Mouse (Mus musculus) ES-Bruce4 (cell line): ENCODE results near the gene Ak3.

Source experiments
- CTCF ChIP-seq: IDR thresholded peaks from one replicate; pipeline ENCODE4 v1.8.1; 2011; ENCODE audit warnings: low read depth, low read length
- EP300 ChIP-seq: IDR thresholded peaks from 2 replicates; pipeline ENCODE4 v1.6.1; 2011; ENCODE audit warnings: low read depth, low read length; ENCODE audit not compliant: insufficient read depth

DNA sequence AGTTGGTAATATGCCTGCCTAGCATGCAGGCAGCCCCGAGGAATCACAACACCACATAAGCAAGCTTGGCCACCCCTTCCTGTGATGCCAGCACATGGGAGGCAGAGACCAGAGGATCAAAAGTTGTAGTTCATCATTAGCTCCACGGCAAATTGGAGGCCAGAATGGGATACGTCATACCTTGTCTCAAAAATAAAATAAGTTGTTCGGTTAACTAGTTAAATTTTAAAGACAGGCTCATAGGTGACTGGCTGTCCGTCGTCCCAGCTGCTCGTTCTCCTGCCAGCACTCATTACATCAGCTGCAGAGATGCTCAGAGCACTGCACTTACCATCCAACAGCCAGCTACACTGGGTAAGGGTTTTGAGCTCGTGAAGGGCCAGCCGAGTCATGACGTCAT, 10.2 kb downstream of the Ak3 start:
- TF ChIP-seq CTCF = no peak
- no peak for TF ChIP-seq EP300
